Mouse (Mus musculus) heart, embryonic 13.5 days (tissue): ENCODE data around the gene Cops3. TPM values are rescaled to one million over a fixed set of nuclear protein-coding genes. Genes with fewer than 3 reads are reported as not detected.

Experiments used
- ATAC-seq: fragments of 200-750 bp; cut with Nextera tagmentation; 2 replicates; pipeline ENCODE4 v1.8.0; 2017; ENCODE audit warnings: moderate TSS enrichment; ENCODE audit not compliant: insufficient number of reproducible peaks, low FRiP score, low TSS enrichment; ENCODE audit errors: extremely low read depth
- H3K27ac ChIP-seq: fragments of 300-500 bp; sonication (generic); replicated peaks from 2 replicates; pipeline ENCODE4 v1.5.1; 2015; ENCODE audit warnings: moderate library complexity, mild to moderate bottlenecking, inconsistent platforms
- H3K27me3 ChIP-seq: fragments of 300-500 bp; sonication (generic); replicated peaks from 2 replicates; pipeline ENCODE4 v1.6.1; 2015; ENCODE audit warnings: mild to moderate bottlenecking, inconsistent platforms
- H3K36me3 ChIP-seq: fragments of 300-500 bp; sonication (generic); 2 replicates; pipeline ENCODE4 v1.6.1; 2015; ENCODE audit warnings: mild to moderate bottlenecking, inconsistent platforms
- H3K4me1 ChIP-seq: fragments of 300-500 bp; sonication (generic); 2 replicates; pipeline ENCODE4 v1.6.1; 2015; ENCODE audit warnings: inconsistent platforms
- H3K4me2 ChIP-seq: fragments of 300-500 bp; sonication (generic); 2 replicates; pipeline ENCODE4 v1.6.1; 2015; ENCODE audit warnings: inconsistent platforms, mild to moderate bottlenecking, moderate library complexity
- H3K4me3 ChIP-seq: fragments of 300-500 bp; sonication (generic); 2 replicates; pipeline ENCODE4 v1.5.1; 2015; ENCODE audit warnings: moderate library complexity, mild to moderate bottlenecking, inconsistent platforms
- H3K9ac ChIP-seq: fragments of 300-500 bp; sonication (generic); 2 replicates; pipeline ENCODE4 v1.6.1; 2015; ENCODE audit warnings: inconsistent platforms, mild to moderate bottlenecking, moderate library complexity
- H3K9me3 ChIP-seq: fragments of 300-500 bp; sonication (generic); 2 replicates; pipeline ENCODE4 v1.6.1; 2016; ENCODE audit warnings: inconsistent platforms
- WGBS: fragments of 180-500 bp; shearing (Covaris S2); methylation state at CpG from one replicate; pipeline ENCODE4 v1.1.7; 2015; ENCODE audit warnings: mixed read lengths; 5-methylcytosine and 5-hydroxymethylcytosine counted together
- polyA plus RNA-seq: library from polyadenylated mRNA; unstranded; fragments of >200 nt; fragmentation: Nextera tagmentation; extraction: Ambion mirVana; gene quantifications from 2 replicates; pipeline ENCODE4 v1.2.1, GENCODE M21; 2015

The Cops3 gene
- polyA plus RNA-seq, 1 experiment from 2014 or later = 152 TPM

DNA sequence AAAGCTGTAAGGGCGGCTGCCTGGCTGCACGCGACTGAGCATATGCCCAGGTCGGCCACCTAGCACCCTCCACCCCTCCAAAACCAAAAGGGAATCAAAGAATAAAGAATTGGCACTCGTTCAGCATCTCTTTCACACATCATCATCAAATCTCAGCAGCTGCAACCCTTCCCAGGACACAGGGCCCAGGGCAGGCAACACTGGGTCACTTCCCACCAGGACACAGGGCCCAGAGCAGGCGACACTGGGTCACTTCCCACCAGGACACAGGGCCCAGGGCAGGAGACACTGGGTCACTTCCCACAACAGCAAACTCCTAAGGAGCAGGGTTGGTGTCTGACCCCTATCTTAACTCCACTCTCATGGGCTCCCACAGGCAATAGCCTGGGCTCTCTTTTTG is 46.2 kb downstream of the Cops3 start:
- Histone ChIP-seq H3K4me2 (no peak overlapping the region), H3K27ac (no peak overlapping the region), H3K4me1 (no peaks in the 10 kb centered on the region), H3K4me3 (no peak overlapping the region), H3K9ac (no peak overlapping the region), H3K9me3 (no peaks in the 10 kb centered on the region), H3K36me3 (peaks cover 76% of the 10 kb centered on the region), H3K27me3 (no peaks in the 10 kb centered on the region)
- no peak for ATAC-seq
- WGBS = 88% methylated on average over 6 of the region's 6 CpGs

DNA sequence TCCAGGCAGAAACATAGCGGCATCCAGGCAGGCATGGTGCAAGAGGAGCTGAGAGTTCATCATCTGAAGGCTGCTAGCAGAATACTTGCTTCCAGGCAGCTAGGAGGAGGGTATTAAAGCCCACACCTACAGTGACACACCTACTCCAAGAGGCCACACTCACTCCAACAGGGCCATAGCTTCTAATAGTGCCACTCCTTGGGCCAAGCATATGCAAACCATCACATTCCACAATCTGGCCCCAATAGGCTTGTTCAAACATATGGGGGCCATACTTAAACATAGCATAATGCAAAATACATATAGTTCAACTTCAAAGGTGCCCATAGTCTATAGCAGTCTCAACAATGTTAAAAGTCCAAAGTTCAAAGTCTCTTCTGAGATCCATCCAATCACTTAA is 50.3 kb downstream of the Cops3 start:
- Histone ChIP-seq H3K27ac (no peak overlapping the region), H3K36me3 (peaks cover 35% of the 10 kb centered on the region), H3K9me3 (no peaks in the 10 kb centered on the region), H3K4me2 (no peak overlapping the region), H3K9ac (no peak overlapping the region), H3K4me3 (no peak overlapping the region), H3K4me1 (peaks cover 16% of the 10 kb centered on the region), H3K27me3 (no peaks in the 10 kb centered on the region)
- 78% methylated on average over 1 of the region's 1 CpGs for WGBS
- no peak for ATAC-seq

DNA sequence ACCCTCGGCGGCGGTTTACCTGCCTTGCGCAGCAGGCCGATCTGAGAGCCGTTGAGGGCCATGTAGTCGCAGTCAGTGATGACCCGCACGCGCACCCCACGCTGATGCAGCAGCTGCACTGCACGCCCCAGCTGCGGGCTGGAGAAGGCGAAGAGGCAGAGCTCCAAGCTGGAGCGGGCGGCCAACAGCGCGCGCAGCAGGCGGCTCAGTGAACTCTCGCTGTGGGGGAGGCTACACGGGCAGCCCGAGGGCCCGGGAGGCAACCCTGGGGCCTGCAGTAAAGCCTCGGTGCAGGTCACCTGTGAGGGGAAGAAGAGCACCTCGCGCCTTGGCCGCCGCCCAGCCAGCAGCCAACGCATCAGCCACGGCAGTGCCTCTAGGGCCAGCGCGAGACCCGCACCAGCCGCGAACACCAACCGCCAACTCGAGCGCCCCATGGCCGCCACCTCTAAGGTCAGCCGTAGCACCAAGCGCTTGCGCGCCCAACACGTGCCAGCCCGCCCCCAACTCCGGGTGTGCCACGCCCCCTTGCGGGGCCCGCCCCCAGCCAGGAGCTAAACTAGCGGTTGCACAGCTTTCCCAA is 52.3 kb downstream of the Cops3 start, which contains the start of gene Pld6:
Pld6 (minus strand) TSS at position 447 of the 583 bp plus-strand sequence.
- Histone ChIP-seq H3K27me3 (no peaks in the 10 kb centered on the region), H3K4me1 (peaks cover 23% of the 10 kb centered on the region), H3K27ac (no peak within 1 kb of the TSS), H3K9ac (peak within 1 kb of the TSS; percentile 76), H3K4me3 (peak within 1 kb of the TSS; percentile 60), H3K36me3 (peaks cover 15% of the 10 kb centered on the region), H3K4me2 (peak within 1 kb of the TSS; percentile 93), H3K9me3 (no peaks in the 10 kb centered on the region)
- ATAC-seq = peak; percentile 64; the same call in 1 of the 2 replicates
- 1% methylated on average over 51 of the region's 51 CpGs for WGBS

DNA sequence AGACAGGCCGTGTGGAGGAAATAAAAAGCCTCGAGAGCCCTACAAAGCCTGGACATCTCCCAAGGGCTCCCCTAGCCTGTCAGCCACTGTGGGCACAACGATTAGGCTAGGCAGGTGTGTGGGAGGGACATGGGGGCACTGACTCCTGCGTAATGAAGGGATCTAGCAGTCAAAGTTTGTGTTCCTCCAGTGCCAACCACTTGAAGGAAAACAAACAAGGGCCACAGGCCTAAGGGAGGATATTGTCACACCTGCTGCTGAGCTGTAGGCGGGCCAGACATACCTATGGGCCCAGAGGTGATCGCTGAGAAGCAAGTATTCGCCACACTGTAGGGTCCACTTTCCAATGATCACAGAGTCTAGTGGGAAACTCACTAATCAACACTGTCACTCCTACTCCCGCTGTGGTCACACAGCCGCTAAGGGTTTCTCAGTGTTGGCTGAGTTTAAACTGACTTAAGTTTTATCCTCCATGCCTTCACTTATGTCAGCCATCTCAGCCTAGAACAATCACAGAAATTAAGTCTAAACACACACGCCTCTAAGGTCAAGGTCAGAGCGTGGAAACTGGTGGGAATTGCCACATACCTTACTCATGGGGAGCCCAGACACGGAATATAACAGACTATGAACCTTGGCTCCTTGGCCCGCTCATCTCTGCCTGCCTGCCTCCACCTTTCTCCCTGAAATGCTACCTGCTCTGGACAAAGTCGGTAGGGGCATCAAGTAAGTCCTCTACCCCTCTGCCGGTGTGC is 53.0 kb downstream of the Cops3 start:
- ATAC-seq = no peak

DNA sequence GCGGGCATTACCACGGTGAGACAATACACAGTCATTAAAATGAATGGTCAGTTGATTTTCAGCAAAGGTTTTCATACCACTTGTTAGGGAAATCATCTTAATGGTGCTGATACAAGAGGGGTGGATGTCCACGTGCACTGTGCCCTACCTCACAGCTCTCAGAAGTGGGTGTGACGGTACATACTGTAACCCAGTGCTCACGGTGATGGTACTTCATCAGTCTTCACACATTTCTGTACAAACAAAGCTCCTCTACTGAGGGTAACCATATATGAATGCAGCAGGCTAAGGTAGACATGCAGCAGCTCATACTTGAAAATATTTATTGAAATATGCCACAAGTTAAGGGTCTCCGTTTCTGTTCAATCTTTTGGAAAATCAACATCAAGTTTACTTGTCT is 56.0 kb downstream of the Cops3 start:
- H3K4me2 ChIP-seq = no peak overlapping the region
- H3K4me1 ChIP-seq = peaks cover 42% of the 10 kb centered on the region
- H3K4me3 ChIP-seq = no peak overlapping the region
- H3K9ac ChIP-seq = no peak overlapping the region
- peaks cover 4% of the 10 kb centered on the region for H3K36me3 ChIP-seq
- H3K27me3 ChIP-seq = no peaks in the 10 kb centered on the region
- 71% methylated on average over 6 of the region's 6 CpGs for WGBS
- H3K27ac ChIP-seq = no peak overlapping the region
- H3K9me3 ChIP-seq = no peaks in the 10 kb centered on the region
- ATAC-seq = no peak

More for the DNA sequence above, 53.0 kb downstream of the Cops3 start:
- peak overlapping the region; percentile 76 for H3K9ac ChIP-seq
- H3K27me3 ChIP-seq = no peaks in the 10 kb centered on the region
- H3K9me3 ChIP-seq = no peaks in the 10 kb centered on the region
- H3K36me3 ChIP-seq = peaks cover 8% of the 10 kb centered on the region
- no peak overlapping the region for H3K27ac ChIP-seq
- H3K4me2 ChIP-seq = peak overlapping the region; percentile 93
- WGBS = 44% methylated on average over 15 of the region's 15 CpGs
- peaks cover 25% of the 10 kb centered on the region for H3K4me1 ChIP-seq
- peak overlapping the region; percentile 60 for H3K4me3 ChIP-seq

DNA sequence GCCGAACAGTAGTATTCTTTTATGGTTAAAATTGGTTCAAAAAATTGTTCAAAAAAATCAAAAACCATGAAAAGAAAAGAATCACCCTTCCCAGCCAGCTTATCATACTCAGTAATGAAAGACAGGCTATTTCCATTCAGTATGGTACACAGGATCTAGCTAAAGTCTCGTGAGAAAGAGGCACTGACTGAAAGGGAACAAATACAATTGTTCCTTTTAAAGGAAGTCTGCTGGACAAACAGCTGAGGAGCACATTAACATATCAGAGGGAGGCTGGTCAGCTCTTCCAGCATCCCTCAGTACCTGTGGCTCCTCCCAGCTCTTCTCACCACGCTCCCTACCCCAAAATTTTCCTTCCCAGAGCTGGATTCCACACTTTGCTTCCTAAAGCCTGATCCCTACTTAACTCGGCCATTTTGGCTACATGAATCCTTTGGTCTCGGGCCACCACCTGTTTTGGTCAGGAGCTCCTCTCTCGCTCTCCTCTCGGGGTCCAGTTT is 57.5 kb downstream of the Cops3 start:
- Histone ChIP-seq H3K4me2 (no peak overlapping the region), H3K27me3 (no peaks in the 10 kb centered on the region), H3K4me1 (peaks cover 36% of the 10 kb centered on the region), H3K27ac (no peak overlapping the region), H3K9ac (no peak overlapping the region), H3K9me3 (no peaks in the 10 kb centered on the region), H3K36me3 (peaks cover 18% of the 10 kb centered on the region), H3K4me3 (no peak overlapping the region)
- no peak for ATAC-seq
- WGBS = 81% methylated on average over 7 of the region's 7 CpGs

DNA sequence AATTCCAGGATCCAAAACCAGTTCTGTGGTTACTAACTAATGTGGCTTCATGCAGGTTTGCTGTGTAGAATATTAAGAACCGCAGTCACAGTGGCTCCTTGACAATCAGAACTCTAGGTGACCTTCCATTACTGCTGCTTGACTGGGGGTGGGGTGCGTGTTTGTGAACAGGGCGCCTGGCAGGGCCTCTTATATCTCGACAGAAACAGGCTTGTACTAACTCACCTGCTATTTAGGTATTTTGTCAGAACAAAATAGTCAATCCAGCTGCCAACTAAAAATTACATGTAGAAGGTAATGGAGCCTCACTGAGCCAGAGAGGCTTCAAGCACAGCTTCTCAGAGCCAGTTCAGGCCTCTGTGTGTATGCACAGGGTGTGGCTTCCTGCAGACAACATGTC is 59.4 kb downstream of the Cops3 start:
- Histone ChIP-seq H3K27ac (peak overlapping the region; percentile 28; the same call in 1 of the 2 replicates), H3K9me3 (no peaks in the 10 kb centered on the region), H3K36me3 (peaks cover 37% of the 10 kb centered on the region), H3K9ac (0 out of 2 replicates have a peak overlapping the region, but pooled peaks have one; percentile 19), H3K4me1 (peaks cover 26% of the 10 kb centered on the region), H3K27me3 (no peaks in the 10 kb centered on the region), H3K4me3 (no peak overlapping the region), H3K4me2 (no peak overlapping the region)
- WGBS = 55% methylated on average over 4 of the region's 4 CpGs
- no peak for ATAC-seq

DNA sequence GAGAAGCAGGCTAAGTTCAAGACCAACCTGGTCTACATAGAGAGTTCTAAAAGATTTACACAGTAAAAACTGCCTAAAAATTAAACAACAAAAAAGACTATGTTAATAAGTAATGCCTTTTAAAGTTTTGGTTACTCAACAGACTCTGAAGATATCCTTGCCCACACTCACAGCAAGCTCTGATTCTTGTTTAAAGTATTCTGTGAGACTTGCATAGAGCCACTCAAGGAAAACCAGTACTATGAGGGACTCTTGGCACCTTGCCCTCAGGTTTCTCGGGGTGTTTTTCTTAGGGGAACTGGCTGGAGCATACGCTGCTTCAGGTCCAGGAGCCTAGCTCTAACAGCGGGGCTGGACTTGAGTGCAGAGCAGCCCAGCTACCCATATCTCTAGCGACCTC is 60.2 kb downstream of the Cops3 start:
- H3K9me3 ChIP-seq = no peaks in the 10 kb centered on the region
- no peak overlapping the region for H3K27ac ChIP-seq
- no peak overlapping the region for H3K9ac ChIP-seq
- H3K4me1 ChIP-seq = peaks cover 26% of the 10 kb centered on the region
- ATAC-seq = no peak
- H3K36me3 ChIP-seq = peaks cover 45% of the 10 kb centered on the region
- H3K4me2 ChIP-seq = no peak overlapping the region
- 65% methylated on average over 4 of the region's 4 CpGs for WGBS
- no peaks in the 10 kb centered on the region for H3K27me3 ChIP-seq
- H3K4me3 ChIP-seq = no peak overlapping the region

DNA sequence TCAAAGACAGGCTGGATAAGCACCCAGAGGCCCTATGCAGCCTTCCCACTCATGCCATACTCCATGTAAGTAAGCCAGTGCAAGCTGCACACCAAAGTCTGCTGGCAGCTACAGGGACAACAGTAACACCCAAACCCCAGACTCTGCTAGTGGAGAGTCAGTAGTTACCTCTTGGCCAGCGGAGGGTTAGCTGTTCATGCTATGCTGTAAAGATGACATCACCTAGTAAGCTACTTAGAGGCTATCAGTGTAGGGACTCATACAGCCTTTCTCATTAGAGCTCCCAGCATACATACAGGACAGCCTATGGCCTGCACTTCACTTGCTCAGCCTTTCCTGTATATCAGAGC is 60.8 kb downstream of the Cops3 start:
- WGBS = 48% methylated on average over 1 of the region's 1 CpGs
- Histone ChIP-seq H3K4me1 (peaks cover 26% of the 10 kb centered on the region), H3K27me3 (no peaks in the 10 kb centered on the region), H3K9me3 (no peaks in the 10 kb centered on the region), H3K36me3 (peaks cover 51% of the 10 kb centered on the region), H3K4me3 (no peak overlapping the region), H3K9ac (no peak overlapping the region), H3K27ac (no peak overlapping the region), H3K4me2 (no peak overlapping the region)
- ATAC-seq = no peak

DNA sequence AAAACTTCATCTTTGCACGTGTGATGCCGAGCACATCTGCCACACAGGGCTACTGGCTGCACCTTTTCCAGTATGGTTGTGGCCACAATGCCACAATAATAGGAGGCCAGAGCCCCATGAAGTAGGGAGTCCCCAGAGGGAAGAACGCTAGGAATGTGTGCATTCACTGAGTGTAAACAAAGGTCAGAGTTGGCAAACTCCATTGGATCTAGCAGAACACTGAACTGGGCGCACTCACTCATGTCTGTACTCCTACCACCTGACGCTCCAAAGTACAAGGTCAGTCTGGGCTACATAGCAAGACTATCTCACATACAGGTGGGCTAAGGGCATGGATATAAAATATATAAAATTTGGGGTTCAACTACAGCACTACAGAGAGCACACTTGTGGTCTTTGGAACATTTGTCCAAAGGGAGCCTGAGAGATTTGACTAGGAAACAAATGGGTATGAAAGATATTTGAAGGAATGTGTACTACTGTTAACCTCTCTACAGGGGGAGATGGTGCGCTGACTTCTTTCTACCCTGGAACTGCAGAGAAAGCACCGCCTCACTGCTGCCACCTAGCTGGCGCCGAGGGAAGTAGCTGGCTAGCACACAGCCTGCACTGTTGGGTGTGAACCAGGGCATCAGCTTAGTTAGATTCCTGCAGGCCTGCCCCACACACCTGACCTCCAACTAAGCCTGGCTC is 61.3 kb downstream of the Cops3 start:
- peak; percentile 14; the same call in 1 of the 2 replicates for ATAC-seq
- Histone ChIP-seq H3K36me3 (peaks cover 56% of the 10 kb centered on the region), H3K27ac (no peak overlapping the region), H3K27me3 (no peaks in the 10 kb centered on the region), H3K4me2 (no peak overlapping the region), H3K4me1 (peaks cover 26% of the 10 kb centered on the region), H3K4me3 (no peak overlapping the region), H3K9ac (no peak overlapping the region), H3K9me3 (no peaks in the 10 kb centered on the region)
- 54% methylated on average over 9 of the region's 9 CpGs for WGBS

DNA sequence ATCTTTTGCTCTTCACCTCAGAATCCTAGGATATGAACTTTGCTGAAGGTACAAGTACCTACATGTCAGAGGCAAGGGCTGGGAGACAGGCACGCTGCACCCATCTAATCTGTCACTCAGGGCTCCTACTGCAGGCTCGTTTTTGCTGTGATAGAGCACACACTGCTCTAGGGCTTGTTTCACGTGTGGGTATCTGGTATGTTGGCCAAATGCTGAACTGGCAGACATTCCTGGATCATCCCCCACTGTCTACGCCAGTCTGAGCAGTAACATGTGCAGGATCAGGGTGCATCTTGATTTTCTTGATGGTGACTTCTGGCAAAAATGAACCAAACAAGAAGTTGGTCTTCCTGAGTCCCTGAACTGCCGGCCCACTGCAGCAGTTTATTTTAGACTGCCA is 62.4 kb downstream of the Cops3 start:
- Histone ChIP-seq H3K4me2 (no peak overlapping the region), H3K9ac (no peak overlapping the region), H3K27ac (no peak overlapping the region), H3K27me3 (no peaks in the 10 kb centered on the region), H3K4me3 (no peak overlapping the region), H3K36me3 (peaks cover 67% of the 10 kb centered on the region), H3K4me1 (peaks cover 18% of the 10 kb centered on the region), H3K9me3 (no peaks in the 10 kb centered on the region)
- no peak for ATAC-seq
- 70% methylated on average over 5 of the region's 5 CpGs for WGBS
